Mouse (Mus musculus) G1E (cell line): ENCODE measurements at regions not wholly inside any gene's neighbourhood (a gene's known extent, or its start where the extent isn't known, plus 50 kb on each side); places are given as distances from the start of the nearest gene placed in this dataset.

ENCODE experiments used
- ATAC-seq: 2 replicates; pipeline ENCODE4 v1.8.0; 2016; ENCODE audit warnings: mild to moderate bottlenecking; ENCODE audit not compliant: insufficient number of reproducible peaks, poor library complexity, low FRiP score, severe bottlenecking; ENCODE audit errors: extremely low read depth
- DNase-seq: peaks from one replicate; pipeline ENCODE4 v3.0.0; 2012; ENCODE audit warnings: low spot score
- H3K27me3 ChIP-seq: 2 replicates; pipeline ENCODE4 v1.6.1; 2012; ENCODE audit warnings: mild to moderate bottlenecking, low read length, inconsistent platforms; ENCODE audit not compliant: insufficient read depth
- H3K36me3 ChIP-seq: replicated peaks from 2 replicates; pipeline ENCODE3; 2012; ENCODE audit warnings: mild to moderate bottlenecking, inconsistent platforms
- H3K4me1 ChIP-seq: 2 replicates; pipeline ENCODE4 v1.6.1; 2012; ENCODE audit warnings: low read depth, low read length, inconsistent platforms, mixed read lengths; ENCODE audit not compliant: insufficient read depth
- H3K4me3 ChIP-seq: 2 replicates; pipeline ENCODE4 v1.5.1; 2012; ENCODE audit warnings: low read depth, mild to moderate bottlenecking, inconsistent platforms, low read length, moderate library complexity, mixed read lengths
- H3K9me3 ChIP-seq: replicated peaks from 2 replicates; pipeline ENCODE4 v1.6.1; 2012; ENCODE audit warnings: inconsistent platforms
- CTCF ChIP-seq: IDR thresholded peaks from 2 replicates; pipeline ENCODE4 v1.5.1; 2012; ENCODE audit warnings: low read depth, low read length, inconsistent platforms, mixed read lengths
- GATA1 ChIP-seq: IDR thresholded peaks from 2 replicates; pipeline ENCODE4 v1.6.1; 2012; ENCODE audit warnings: borderline replicate concordance, low read length, inconsistent platforms, mixed read lengths
- GATA2 ChIP-seq: IDR thresholded peaks from 2 replicates; pipeline ENCODE4 v1.6.1; 2012; ENCODE audit warnings: low read depth, low read length, inconsistent platforms, borderline replicate concordance
- POLR2AphosphoS5 ChIP-seq: IDR thresholded peaks from 2 replicates; pipeline ENCODE4 v1.6.1; 2012; ENCODE audit warnings: low read depth, low read length, inconsistent platforms; ENCODE audit not compliant: insufficient replicate concordance
- TAL1 ChIP-seq: conservative IDR thresholded peaks from 2 replicates; pipeline ENCODE4 v1.6.1; 2012; ENCODE audit warnings: low read depth, low read length, inconsistent platforms, mixed read lengths

DNA sequence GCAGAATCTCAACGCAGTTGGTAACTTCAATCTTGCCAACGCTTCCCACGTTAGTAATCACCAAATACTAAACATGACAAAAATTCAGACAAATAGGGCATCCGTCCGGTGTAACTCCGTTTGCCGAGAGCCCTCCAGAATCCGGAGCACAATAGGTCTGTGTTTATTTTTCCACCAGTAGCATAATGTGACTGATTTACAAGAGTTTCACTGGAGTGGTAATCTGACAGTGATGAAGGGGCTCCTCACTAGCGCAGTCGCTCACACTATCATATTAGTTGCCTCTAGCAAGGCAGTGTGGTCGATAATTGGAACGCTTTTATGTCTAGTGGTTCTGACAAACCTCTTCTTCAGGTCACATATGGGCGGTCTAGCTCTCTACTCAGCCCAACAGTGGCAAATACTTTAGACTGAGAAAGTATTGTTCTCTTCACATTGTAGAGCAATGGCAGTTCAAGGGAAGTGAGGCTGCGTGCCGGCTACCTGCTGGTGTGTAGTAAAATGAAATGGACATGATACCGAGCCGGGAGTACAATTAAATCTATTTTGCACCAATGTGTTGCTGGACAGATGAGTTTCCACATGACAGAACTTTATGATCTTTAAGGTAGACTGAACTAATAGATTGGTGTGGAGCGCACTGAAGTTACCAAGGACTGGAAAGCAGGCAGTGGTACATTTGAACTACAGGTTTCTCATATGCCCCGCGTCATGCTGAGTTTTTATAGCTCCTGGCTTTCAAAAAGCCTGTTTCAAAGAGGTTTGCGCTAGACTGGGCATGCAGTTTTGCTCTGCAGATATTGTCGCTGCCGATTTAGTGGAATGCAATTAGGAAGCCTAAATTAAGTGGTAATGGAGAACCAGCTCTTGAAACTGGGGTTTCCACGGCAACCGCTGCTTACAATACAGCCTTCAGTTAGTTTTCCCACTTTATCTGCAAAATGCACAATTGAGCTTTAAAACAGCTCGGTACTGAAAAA, 155.7 kb upstream of the Pou3f3 start:
- no peaks in the 10 kb centered on the region for H3K36me3 ChIP-seq
- ATAC-seq = no peak
- no peak for DNase-seq
- TF ChIP-seq GATA1 (no peak), TAL1 (no peak), GATA2 (no peak), CTCF (no peak), POLR2AphosphoS5 (no peak)
- H3K4me1 ChIP-seq = no peaks in the 10 kb centered on the region
- no peaks in the 10 kb centered on the region for H3K27me3 ChIP-seq
- H3K4me3 ChIP-seq = no peak overlapping the region
- H3K9me3 ChIP-seq = peaks cover 45% of the 10 kb centered on the region

DNA sequence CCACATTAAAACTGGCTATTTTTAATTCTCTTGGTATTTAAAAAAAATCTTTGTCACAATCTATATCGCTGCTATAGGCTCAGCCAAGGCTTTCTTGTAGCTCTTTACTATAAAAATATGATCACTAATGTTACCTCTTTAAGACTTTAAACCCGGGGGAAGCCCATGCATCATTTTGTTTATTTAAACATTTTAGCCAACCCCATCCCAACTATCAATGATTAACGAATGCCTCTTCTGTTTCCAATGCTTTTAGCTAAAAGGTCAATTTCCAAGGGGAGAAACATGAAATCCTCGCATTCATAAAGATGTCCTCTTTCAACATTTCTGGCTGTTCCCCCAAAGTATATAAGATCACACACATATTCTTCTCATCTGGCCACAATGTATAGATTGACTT, 153.6 kb upstream of the Pou3f3 start:
- Histone ChIP-seq H3K4me1 (no peaks in the 10 kb centered on the region), H3K9me3 (peaks cover 41% of the 10 kb centered on the region), H3K36me3 (no peaks in the 10 kb centered on the region), H3K27me3 (no peaks in the 10 kb centered on the region), H3K4me3 (no peak overlapping the region)
- no peak for ATAC-seq
- TF ChIP-seq POLR2AphosphoS5 (no peak), GATA2 (no peak), GATA1 (no peak), TAL1 (no peak), CTCF (no peak)
- no peak for DNase-seq

DNA sequence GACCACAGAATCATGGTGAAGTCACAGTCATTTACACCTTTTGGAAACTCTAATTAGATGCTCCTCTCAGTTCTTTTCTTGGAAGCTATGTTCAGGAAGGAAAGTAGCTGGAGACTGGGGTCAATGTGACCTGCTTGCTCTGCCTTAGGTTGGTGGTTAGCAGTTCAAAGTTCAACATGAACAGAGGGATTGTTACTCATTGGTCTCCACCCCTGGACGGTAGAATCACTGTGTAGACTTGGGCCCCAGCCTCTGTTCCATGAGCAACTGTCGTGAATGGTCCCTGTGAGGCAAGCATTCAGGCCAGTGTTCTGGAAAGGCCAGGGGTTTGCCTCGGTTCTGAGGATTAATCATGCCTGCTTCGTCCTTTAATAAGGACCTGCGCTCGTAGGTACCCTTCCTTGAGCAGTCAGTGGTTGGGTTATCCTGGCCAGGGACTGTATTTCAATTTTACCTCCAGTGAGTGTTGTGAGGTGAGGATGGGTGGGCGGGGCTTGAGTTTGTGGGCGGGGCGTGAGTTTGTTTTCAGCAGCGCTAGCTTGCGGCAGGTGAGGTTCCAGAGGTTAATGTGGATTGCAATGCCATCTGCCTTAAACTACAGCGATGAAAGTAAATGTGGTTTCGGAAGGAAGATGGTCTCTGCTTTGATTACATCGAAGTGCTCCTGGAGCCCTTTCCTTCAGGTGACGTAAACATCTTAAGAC, 152.6 kb upstream of the Pou3f3 start:
- no peak for DNase-seq
- no peaks in the 10 kb centered on the region for H3K4me1 ChIP-seq
- H3K27me3 ChIP-seq = no peaks in the 10 kb centered on the region
- peaks cover 39% of the 10 kb centered on the region for H3K9me3 ChIP-seq
- ATAC-seq = no peak
- H3K4me3 ChIP-seq = no peak overlapping the region
- TF ChIP-seq GATA2 (no peak), CTCF (no peak), POLR2AphosphoS5 (no peak), GATA1 (no peak), TAL1 (no peak)
- no peaks in the 10 kb centered on the region for H3K36me3 ChIP-seq

DNA sequence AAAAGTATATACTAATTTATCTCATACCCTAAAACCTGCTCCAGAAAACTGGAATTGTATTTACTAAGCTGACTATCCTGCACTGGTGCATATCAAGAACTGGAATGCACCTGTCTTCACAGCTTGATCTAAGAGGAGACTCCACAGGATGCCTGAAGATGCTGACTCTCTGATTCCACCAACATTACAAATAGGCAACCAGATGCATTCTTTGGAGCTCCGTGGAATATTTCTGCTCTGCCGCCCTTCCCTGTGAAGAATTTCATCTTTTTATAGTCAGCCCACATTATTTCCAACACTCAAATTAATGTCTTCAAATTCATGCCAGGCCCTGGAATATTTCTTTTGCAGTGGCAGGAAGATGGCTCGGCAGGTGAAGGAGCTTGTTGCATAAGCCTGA, 148.7 kb upstream of the Pou3f3 start:
- H3K4me3 ChIP-seq = no peak overlapping the region
- ATAC-seq = no peak
- TF ChIP-seq POLR2AphosphoS5 = no peak

DNA sequence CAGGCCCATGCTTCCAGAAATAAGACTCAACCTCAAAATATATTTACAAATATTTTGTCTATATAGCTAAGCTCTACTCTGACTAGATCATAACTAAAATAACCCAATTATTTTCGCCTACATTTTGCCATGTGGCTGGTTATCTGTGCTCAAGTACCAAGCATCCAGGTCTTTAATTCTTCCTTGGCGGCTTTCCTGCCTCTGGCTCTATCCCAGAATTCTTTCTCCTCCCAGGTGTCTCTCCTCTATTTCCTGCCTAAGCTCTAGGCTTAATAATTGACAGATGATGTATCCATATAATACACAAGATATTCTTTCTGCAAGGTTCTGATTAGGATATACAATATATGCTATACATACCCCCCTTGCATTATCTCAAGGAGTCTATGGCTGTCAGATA, 138.3 kb upstream of the Pou3f3 start:
- DNase-seq (no peak), ATAC-seq (no peak)
- H3K9me3 ChIP-seq = peaks cover 19% of the 10 kb centered on the region
- no peaks in the 10 kb centered on the region for H3K27me3 ChIP-seq
- H3K4me1 ChIP-seq = no peaks in the 10 kb centered on the region
- no peaks in the 10 kb centered on the region for H3K36me3 ChIP-seq
- TF ChIP-seq GATA1 = no peak
- TF ChIP-seq CTCF = no peak
- TF ChIP-seq TAL1 = no peak
- TF ChIP-seq POLR2AphosphoS5 = no peak
- no peak for TF ChIP-seq GATA2
- H3K4me3 ChIP-seq = no peak overlapping the region

More for the DNA sequence above, 148.7 kb upstream of the Pou3f3 start:
- no peaks in the 10 kb centered on the region for H3K4me1 ChIP-seq
- H3K9me3 ChIP-seq = peaks cover 29% of the 10 kb centered on the region
- no peaks in the 10 kb centered on the region for H3K27me3 ChIP-seq
- H3K36me3 ChIP-seq = no peaks in the 10 kb centered on the region
- DNase-seq = no peak

DNA sequence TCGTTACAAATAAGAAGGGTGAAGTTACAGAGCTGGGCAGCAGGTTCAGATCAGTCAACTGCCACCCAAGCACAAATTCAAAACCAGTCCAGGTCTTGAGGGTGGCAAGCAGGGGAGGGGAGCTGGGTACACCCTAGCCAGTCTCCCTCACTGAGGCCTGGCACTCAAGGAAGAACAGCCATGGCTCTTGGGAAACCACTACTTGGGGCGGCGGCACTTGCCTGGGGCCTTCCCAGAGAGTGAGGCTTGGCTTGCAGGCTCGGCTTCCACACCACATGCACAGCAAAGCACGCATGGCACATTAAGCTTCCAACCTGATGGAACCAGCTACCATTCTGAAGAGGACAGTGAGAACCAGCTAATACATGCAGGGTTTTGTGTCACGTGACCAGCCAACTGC, 127.9 kb upstream of the Pou3f3 start:
- H3K4me3 ChIP-seq = no peak overlapping the region
- H3K4me1 ChIP-seq = no peaks in the 10 kb centered on the region
- H3K27me3 ChIP-seq = no peaks in the 10 kb centered on the region
- TF ChIP-seq GATA2 (no peak), POLR2AphosphoS5 (no peak), CTCF (no peak), GATA1 (no peak), TAL1 (no peak)
- no peaks in the 10 kb centered on the region for H3K36me3 ChIP-seq
- DNase-seq = no peak
- ATAC-seq = no peak
- peaks cover 30% of the 10 kb centered on the region for H3K9me3 ChIP-seq
